Mouse (Mus musculus) stomach, postnatal 0 days (tissue): ENCODE data around the gene Jph3.

ENCODE experiments used
- CTCF ChIP-seq: IDR thresholded peaks from 2 replicates; pipeline ENCODE4 v1.5.1; 2016; ENCODE audit warnings: antibody characterized with exemption, low read depth, mild to moderate bottlenecking, moderate library complexity
- EP300 ChIP-seq: optimal IDR thresholded peaks from 2 replicates; pipeline ENCODE3; 2016; ENCODE audit warnings: antibody characterized with exemption

DNA sequence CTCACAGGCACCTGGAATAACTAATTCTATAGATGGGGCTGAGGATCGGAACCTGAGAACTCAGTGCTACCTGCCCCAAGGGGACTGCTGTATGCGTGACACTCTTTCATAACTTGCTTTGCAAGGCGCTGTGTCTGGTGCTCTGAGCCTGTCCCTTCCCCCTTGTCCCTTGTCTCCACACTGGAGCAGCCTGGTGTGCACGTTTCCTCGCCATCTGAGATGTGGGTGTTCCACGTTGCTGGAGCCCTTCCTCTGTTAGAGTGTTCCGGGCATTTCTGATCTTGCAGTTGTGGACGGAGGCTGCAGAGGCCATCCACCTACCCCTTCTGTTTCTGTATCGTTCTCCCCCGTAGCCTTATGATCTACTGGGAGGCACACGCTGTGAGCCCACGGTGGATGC, 29.0 kb downstream of the Jph3 start:
- TF ChIP-seq EP300 (no peak), CTCF (no peak)
